ENCODE assay signal across 9 mouse cellular contexts in the genomic region with DNA sequence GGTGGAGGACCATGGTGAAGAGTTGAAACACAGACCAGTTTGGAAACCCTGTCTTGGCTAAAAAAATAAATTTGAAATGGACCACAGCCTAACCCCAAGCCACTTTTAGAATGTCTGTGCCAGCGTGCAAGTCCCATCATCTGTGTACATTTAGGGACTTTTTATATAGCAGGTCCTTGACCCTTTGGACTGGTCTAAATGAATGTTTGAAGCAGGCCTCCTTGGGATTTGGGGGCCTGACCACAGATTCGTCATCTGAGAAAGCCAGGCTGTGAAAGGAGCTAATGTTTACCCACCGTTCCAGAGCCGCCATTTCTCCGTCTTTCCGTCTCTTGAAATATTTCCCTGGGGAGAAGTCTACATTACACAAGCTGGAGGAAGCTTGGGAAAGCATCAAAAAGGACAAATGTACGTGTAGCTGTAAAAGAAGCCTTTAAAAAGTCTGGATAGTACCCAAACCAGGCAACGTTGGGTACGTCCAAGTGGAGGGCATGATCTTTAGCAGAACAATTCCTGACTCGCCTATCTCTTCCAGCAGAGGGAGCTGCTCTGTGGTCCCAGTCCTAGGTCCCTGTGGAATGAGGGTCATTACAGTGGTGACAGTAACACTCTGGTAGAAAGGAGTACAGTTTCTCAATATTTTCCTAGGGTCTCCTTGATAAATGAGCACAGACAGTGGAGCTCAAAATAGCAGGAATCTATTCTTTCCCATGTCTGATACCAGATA.
DNase-seq lines count a peak whose midpoint lies in the region; ATAC-seq and TF ChIP-seq lines count a peak whose summit lies in the region.
"Had no signal": no experiment of that assay in that cellular context is flagged by ENCODE, and none has a peak within 500 bp of the region (broad histone marks: within the 10 kb centered on the region; RNA-seq: fewer than 3 reads in every experiment).

No protein-coding gene starts in this region.

- H3K4me1 ChIP-seq in forebrain, embryonic 14.5 days (ENCODE audit: control insufficient read depth, insufficient read depth, low read length), result no peaks in the 10 kb centered on the region
- H3K4me1 ChIP-seq in forebrain, embryonic 16.5 days (replicated peaks; ENCODE audit: control insufficient read depth, insufficient read depth, low read length), result no peaks in the 10 kb centered on the region
- H3K4me1 ChIP-seq in midbrain, embryonic 11.5 days (ENCODE audit: control insufficient read depth, insufficient read depth, low read length), result no peaks in the 10 kb centered on the region
- H3K4me1 ChIP-seq in midbrain, embryonic 16.5 days (ENCODE audit: control insufficient read depth, insufficient read depth, low read length), result no peaks in the 10 kb centered on the region
- H3K4me1 ChIP-seq in kidney, postnatal 0 days (replicated peaks; ENCODE audit: insufficient read depth, low read length), result no peaks in the 10 kb centered on the region
- H3K4me1 ChIP-seq: neural tube, embryonic 13.5 days had no signal

- no peak overlapping the region for H3K27ac ChIP-seq in forebrain, embryonic 14.5 days (ENCODE audit: low read depth, low read length)
- H3K27ac ChIP-seq in forebrain, embryonic 16.5 days (ENCODE audit: low read length), result no peak overlapping the region
- no peak overlapping the region for H3K27ac ChIP-seq in midbrain, embryonic 11.5 days (ENCODE audit: low read depth, low read length)
- no peak overlapping the region for H3K27ac ChIP-seq in midbrain, embryonic 16.5 days (ENCODE audit: low read length)
- no peak overlapping the region for H3K27ac ChIP-seq in kidney, postnatal 0 days
- H3K27ac ChIP-seq: neural tube, embryonic 13.5 days had no signal

- no peak overlapping the region for H3K4me2 ChIP-seq in forebrain, embryonic 14.5 days (ENCODE audit: low read length)
- H3K4me2 ChIP-seq in forebrain, embryonic 16.5 days (ENCODE audit: low read length), result no peak overlapping the region
- no peak overlapping the region for H3K4me2 ChIP-seq in midbrain, embryonic 11.5 days
- H3K4me2 ChIP-seq in midbrain, embryonic 16.5 days (ENCODE audit: low read length), result no peak overlapping the region
- H3K4me2 ChIP-seq in kidney, postnatal 0 days (ENCODE audit: low read length), result no peak overlapping the region
- H3K4me2 ChIP-seq: neural tube, embryonic 13.5 days had no signal

- no peaks in the 10 kb centered on the region for H3K9me3 ChIP-seq in forebrain, embryonic 14.5 days (replicated peaks; ENCODE audit: control insufficient read depth, low read length)
- H3K9me3 ChIP-seq in forebrain, embryonic 16.5 days (ENCODE audit: control insufficient read depth, low read length), result peaks cover 4% of the 10 kb centered on the region; the same call in 1 of the 2 replicates
- H3K9me3 ChIP-seq in midbrain, embryonic 11.5 days (ENCODE audit: control insufficient read depth, low read length), result no peaks in the 10 kb centered on the region
- no peaks in the 10 kb centered on the region; the same call in 1 of the 2 replicates for H3K9me3 ChIP-seq in midbrain, embryonic 16.5 days (replicated peaks; ENCODE audit: control insufficient read depth, low read length, poor library complexity, severe bottlenecking)
- 0 out of 2 replicates have a peak, but pooled peaks cover 3% of the 10 kb centered on the region for H3K9me3 ChIP-seq in kidney, postnatal 0 days (replicated peaks; ENCODE audit: low read length)

- no peaks in the 10 kb centered on the region for H3K27me3 ChIP-seq in forebrain, embryonic 14.5 days (replicated peaks; ENCODE audit: control insufficient read depth, insufficient read depth, low read length)
- H3K27me3 ChIP-seq in forebrain, embryonic 16.5 days (replicated peaks; ENCODE audit: control insufficient read depth, insufficient read depth, low read length), result no peaks in the 10 kb centered on the region
- H3K27me3 ChIP-seq in midbrain, embryonic 11.5 days (ENCODE audit: control insufficient read depth, insufficient read depth, low read length), result no peaks in the 10 kb centered on the region
- H3K27me3 ChIP-seq in midbrain, embryonic 16.5 days (ENCODE audit: control insufficient read depth, insufficient read depth, low read depth, low read length), result no peaks in the 10 kb centered on the region
- no peaks in the 10 kb centered on the region for H3K27me3 ChIP-seq in kidney, postnatal 0 days (ENCODE audit: insufficient read depth, low read length)
- H3K27me3 ChIP-seq: neural tube, embryonic 13.5 days had no signal

- ATAC-seq in forebrain, embryonic 14.5 days, result no peak
- no peak for ATAC-seq in forebrain, embryonic 16.5 days
- ATAC-seq in midbrain, embryonic 11.5 days (ENCODE audit: low FRiP score), result no peak
- no peak for ATAC-seq in midbrain, embryonic 16.5 days
- ATAC-seq in kidney, postnatal 0 days (replicated peaks; ENCODE audit: low FRiP score, low read depth), result no peak

- no peak overlapping the region for H3K4me3 ChIP-seq in forebrain, embryonic 14.5 days (ENCODE audit: low read depth, low read length)
- no peak overlapping the region for H3K4me3 ChIP-seq in forebrain, embryonic 16.5 days (replicated peaks; ENCODE audit: low read length)
- no peak overlapping the region for H3K4me3 ChIP-seq in midbrain, embryonic 11.5 days (ENCODE audit: low read depth, low read length)
- H3K4me3 ChIP-seq in midbrain, embryonic 16.5 days (ENCODE audit: low read depth, low read length), result no peak overlapping the region
- no peak overlapping the region for H3K4me3 ChIP-seq in kidney, postnatal 0 days (replicated peaks; ENCODE audit: low read depth, low read length)
- H3K4me3 ChIP-seq: neural tube, embryonic 13.5 days had no signal

- WGBS in forebrain, embryonic 14.5 days, result 73% methylated on average over 10 of the region's 10 CpGs
- whole genome bisulfite sequencing in forebrain, embryonic 16.5 days, result 72% methylated on average over 10 of the region's 10 CpGs
- 75% methylated on average over 10 of the region's 10 CpGs for WGBS in midbrain, embryonic 11.5 days
- 67% methylated on average over 10 of the region's 10 CpGs for WGBS in midbrain, embryonic 16.5 days
- 53% methylated on average over 10 of the region's 10 CpGs for WGBS in kidney, postnatal 0 days

- TF ChIP-seq CTCF in kidney, postnatal 0 days (IDR thresholded peaks at IDR 0.05; ENCODE audit: low read depth), result peak; percentile 78

- no peak overlapping the region for H3K9ac ChIP-seq in forebrain, embryonic 14.5 days (ENCODE audit: low read length)
- no peak overlapping the region for H3K9ac ChIP-seq in forebrain, embryonic 16.5 days (replicated peaks; ENCODE audit: low read depth, low read length)
- no peak overlapping the region for H3K9ac ChIP-seq in midbrain, embryonic 11.5 days (ENCODE audit: low read length)
- no peak overlapping the region for H3K9ac ChIP-seq in midbrain, embryonic 16.5 days (ENCODE audit: low read depth, low read length)
- H3K9ac ChIP-seq in kidney, postnatal 0 days (ENCODE audit: low read depth, low read length), result no peak overlapping the region
- H3K9ac ChIP-seq: neural tube, embryonic 13.5 days had no signal

- H3K36me3 ChIP-seq in forebrain, embryonic 14.5 days (ENCODE audit: control insufficient read depth, insufficient read depth, low read length), result no peaks in the 10 kb centered on the region
- H3K36me3 ChIP-seq in forebrain, embryonic 16.5 days (ENCODE audit: control insufficient read depth, insufficient read depth), result no peaks in the 10 kb centered on the region
- no peaks in the 10 kb centered on the region for H3K36me3 ChIP-seq in midbrain, embryonic 11.5 days (ENCODE audit: control insufficient read depth, insufficient read depth, low read length)
- H3K36me3 ChIP-seq in midbrain, embryonic 16.5 days (ENCODE audit: control insufficient read depth, insufficient read depth, low read length), result no peaks in the 10 kb centered on the region
- H3K36me3 ChIP-seq in kidney, postnatal 0 days (ENCODE audit: insufficient read depth, low read length), result no peaks in the 10 kb centered on the region
- H3K36me3 ChIP-seq: neural tube, embryonic 13.5 days had no signal

- DNase-seq in forebrain, embryonic 14.5 days (ENCODE audit: low spot score), result peak; percentile 19
- DNase-seq in midbrain, embryonic 11.5 days (ENCODE audit: low spot score, missing footprints), result peak; percentile 81
- peak; percentile 35 for DNase-seq in cerebellum, adult 8-10 months
- DNase-seq in kidney, postnatal 0 days (ENCODE audit: low spot score), result peak; percentile 74
- DNase-seq in right cerebral cortex, postnatal 14 days, result no peak
- no peak for DNase-seq in frontal cortex, postnatal 25 days (ENCODE audit: low spot score in 2 of 2)

Comparison
In these comparisons a context has a peak if more than half of its experiments do, and no peak if none do; other contexts are left out.
1. DNase-seq: peak in forebrain, embryonic 14.5 days (single experiment), midbrain, embryonic 11.5 days (single experiment), cerebellum, adult 8-10 months (single experiment) and kidney, postnatal 0 days (single experiment); none in right cerebral cortex, postnatal 14 days (single experiment) and frontal cortex, postnatal 25 days (0 of 2).